Mouse (Mus musculus): ENCODE results near the gene Arhgap33. TPM values are rescaled to one million over a fixed set of nuclear protein-coding genes. Genes with fewer than 3 reads are reported as not detected.

The Arhgap33 gene
- polyA plus RNA-seq, 1 experiment from 2014 or later: 148 TPM

- H3K36me3 ChIP-seq (ENCODE audit: control insufficient read depth, insufficient read depth): peaks cover 4% of the 10 kb centered on the region
- H3K4me2 ChIP-seq (ENCODE audit: low read length): peak overlapping the region; percentile 71
- H3K4me3 ChIP-seq (replicated peaks; ENCODE audit: low read length): peak overlapping the region; percentile 86
- ATAC-seq: no peak
- 24% methylated on average over 6 of the region's 6 CpGs for WGBS
- H3K27me3 ChIP-seq (replicated peaks; ENCODE audit: control insufficient read depth, insufficient read depth, low read length): no peaks in the 10 kb centered on the region
- H3K27ac ChIP-seq (ENCODE audit: low read length): peak overlapping the region; percentile 92
- H3K9ac ChIP-seq (replicated peaks; ENCODE audit: low read depth, low read length): peak overlapping the region; percentile 83
- H3K4me1 ChIP-seq (replicated peaks; ENCODE audit: control insufficient read depth, insufficient read depth, low read length): peaks cover 21% of the 10 kb centered on the region
- no peaks in the 10 kb centered on the region for H3K9me3 ChIP-seq (ENCODE audit: control insufficient read depth, low read length)
Measured at GRCm38 (mm10) chr7:30563906-30564280, 29.0 kb upstream of the Arhgap33 start.

- H3K4me3 ChIP-seq (replicated peaks; ENCODE audit: low read length): peak within 1 kb of the TSS; percentile 86
- WGBS: under 1% methylated on average over 45 of the region's 45 CpGs
- peak; percentile 87 for ATAC-seq
- peaks cover 27% of the 10 kb centered on the region for H3K4me1 ChIP-seq (replicated peaks; ENCODE audit: control insufficient read depth, insufficient read depth, low read length)
- H3K36me3 ChIP-seq (ENCODE audit: control insufficient read depth, insufficient read depth): no peaks in the 10 kb centered on the region
- H3K9ac ChIP-seq (replicated peaks; ENCODE audit: low read depth, low read length): peak within 1 kb of the TSS; percentile 83
- H3K27ac ChIP-seq (ENCODE audit: low read length): peak within 1 kb of the TSS; percentile 92
- no peaks in the 10 kb centered on the region for H3K9me3 ChIP-seq (ENCODE audit: control insufficient read depth, low read length)
- H3K4me2 ChIP-seq (ENCODE audit: low read length): peak within 1 kb of the TSS; percentile 71
- H3K27me3 ChIP-seq (replicated peaks; ENCODE audit: control insufficient read depth, insufficient read depth, low read length): no peaks in the 10 kb centered on the region
Measured at GRCm38 (mm10) chr7:30563117-30563905, 28.5 kb upstream of the Arhgap33 start, which contains the start of the genes U2af1l4, Gm49396 and Psenen. TSS of gene U2af1l4 (plus strand) at chr7:30563301. TSS of gene Gm49396 (plus strand) at chr7:30563344. TSS of gene Psenen (minus strand) at chr7:30563627.

DNA sequence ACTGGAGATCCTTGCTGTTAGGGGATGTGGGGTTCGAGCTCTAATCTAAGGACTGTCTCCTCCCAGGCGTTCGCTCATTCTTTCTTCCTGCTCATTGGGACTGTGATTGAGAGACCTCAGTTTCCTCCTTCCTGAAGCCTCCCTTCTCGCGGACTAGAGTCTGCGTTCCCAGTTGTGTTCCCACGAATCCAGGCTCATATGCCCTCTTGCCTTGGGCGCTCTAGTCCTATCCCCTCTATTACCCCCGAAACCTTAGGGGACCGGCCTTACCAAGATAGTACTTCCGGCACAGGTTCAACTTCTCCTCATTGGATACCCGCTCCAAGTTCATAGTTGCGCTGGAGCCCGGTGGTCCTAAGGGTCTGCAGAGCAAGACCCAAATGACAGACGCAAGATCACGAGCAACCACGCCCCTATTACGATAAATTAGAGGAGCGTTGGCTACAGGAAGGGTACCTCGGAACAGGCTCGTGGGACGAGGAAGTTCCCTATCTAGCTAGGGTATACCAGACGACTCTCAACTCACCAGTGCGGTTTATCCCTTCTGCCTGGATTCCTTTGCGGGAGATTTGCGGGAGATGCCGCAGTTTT lies 27.8 kb upstream of the Arhgap33 start:
- peaks cover 33% of the 10 kb centered on the region for H3K4me1 ChIP-seq (replicated peaks; ENCODE audit: control insufficient read depth, insufficient read depth, low read length)
- H3K9ac ChIP-seq (replicated peaks; ENCODE audit: low read depth, low read length): peak overlapping the region; percentile 53
- no peak for ATAC-seq
- H3K4me2 ChIP-seq (ENCODE audit: low read length): peak overlapping the region; percentile 71
- H3K36me3 ChIP-seq (ENCODE audit: control insufficient read depth, insufficient read depth): 0 out of 2 replicates have a peak, but pooled peaks cover under 1% of the 10 kb centered on the region
- no peaks in the 10 kb centered on the region for H3K9me3 ChIP-seq (ENCODE audit: control insufficient read depth, low read length)
- 2% methylated on average over 27 of the region's 27 CpGs for WGBS
- H3K27ac ChIP-seq (ENCODE audit: low read length): peak overlapping the region; percentile 38
- no peaks in the 10 kb centered on the region for H3K27me3 ChIP-seq (replicated peaks; ENCODE audit: control insufficient read depth, insufficient read depth, low read length)
- H3K4me3 ChIP-seq (replicated peaks; ENCODE audit: low read length): peak overlapping the region; percentile 86

DNA sequence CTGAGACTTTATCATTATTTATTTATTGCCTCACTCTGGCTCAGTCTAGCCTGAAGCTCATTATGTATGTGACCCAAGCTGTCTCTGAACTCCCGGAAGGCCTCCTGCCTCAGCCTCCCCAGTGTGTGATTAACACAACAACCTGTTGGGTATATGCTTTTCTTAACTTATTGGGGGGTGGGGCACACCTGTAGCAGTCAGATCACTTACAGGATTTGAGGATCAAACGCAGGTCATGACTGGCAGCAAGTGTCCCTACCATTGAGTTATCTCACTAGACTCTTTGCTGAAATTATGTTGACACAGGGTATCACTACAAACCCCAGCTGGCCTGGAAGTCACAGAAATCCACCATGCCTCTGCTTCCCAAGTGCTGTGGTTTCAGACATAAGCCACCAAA lies 25.4 kb upstream of the Arhgap33 start:
- ATAC-seq: no peak
- H3K9ac ChIP-seq (replicated peaks; ENCODE audit: low read depth, low read length): no peak overlapping the region
- H3K9me3 ChIP-seq (ENCODE audit: control insufficient read depth, low read length): no peaks in the 10 kb centered on the region
- WGBS: 77% methylated on average over 2 of the region's 2 CpGs
- no peak overlapping the region; the same call in 1 of the 2 replicates for H3K4me3 ChIP-seq (replicated peaks; ENCODE audit: low read length)
- no peak overlapping the region for H3K27ac ChIP-seq (ENCODE audit: low read length)
- H3K27me3 ChIP-seq (replicated peaks; ENCODE audit: control insufficient read depth, insufficient read depth, low read length): no peaks in the 10 kb centered on the region
- H3K4me1 ChIP-seq (replicated peaks; ENCODE audit: control insufficient read depth, insufficient read depth, low read length): peaks cover 33% of the 10 kb centered on the region
- no peak overlapping the region for H3K4me2 ChIP-seq (ENCODE audit: low read length)
- 0 out of 2 replicates have a peak, but pooled peaks cover 15% of the 10 kb centered on the region for H3K36me3 ChIP-seq (ENCODE audit: control insufficient read depth, insufficient read depth)

DNA sequence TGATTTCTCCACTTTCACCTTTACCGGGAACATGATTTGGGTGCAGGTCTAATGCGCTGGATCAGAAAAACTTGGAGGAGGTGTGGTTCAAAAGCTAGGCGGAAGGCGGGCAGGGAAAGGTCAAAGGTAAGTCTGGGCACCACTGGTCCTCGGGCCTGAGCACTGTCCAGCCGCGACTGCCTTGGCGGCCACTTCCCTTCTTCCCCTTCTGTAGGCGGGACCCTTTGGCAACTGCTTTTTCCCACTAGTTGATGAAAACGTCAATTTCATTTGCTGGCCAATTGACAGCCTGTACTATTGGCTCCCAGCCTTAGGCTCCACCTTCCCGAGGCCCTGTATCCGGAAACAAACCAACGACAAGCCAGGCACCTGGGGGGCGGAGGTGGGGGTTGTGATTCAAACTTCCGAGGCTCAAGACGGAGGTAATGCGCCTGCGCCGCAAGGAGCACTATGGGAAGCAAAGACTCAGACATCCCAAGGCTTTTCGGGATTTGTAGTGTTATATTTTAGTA lies 24.6 kb upstream of the Arhgap33 start, which contains the start of gene Lin37:
Gene Lin37, minus strand, starts transcription at position 396 of the 512 bp plus-strand sequence.
- Histone ChIP-seq H3K4me2 (ENCODE audit: low read length) (peak within 1 kb of the TSS; percentile 82), H3K9ac (replicated peaks; ENCODE audit: low read depth, low read length) (peak within 1 kb of the TSS; percentile 67), H3K4me3 (replicated peaks; ENCODE audit: low read length) (peak within 1 kb of the TSS; percentile 60), H3K9me3 (ENCODE audit: control insufficient read depth, low read length) (no peaks in the 10 kb centered on the region), H3K4me1 (replicated peaks; ENCODE audit: control insufficient read depth, insufficient read depth, low read length) (peaks cover 32% of the 10 kb centered on the region), H3K27ac (ENCODE audit: low read length) (peak within 1 kb of the TSS; percentile 16; the same call in 1 of the 2 replicates), H3K27me3 (replicated peaks; ENCODE audit: control insufficient read depth, insufficient read depth, low read length) (no peaks in the 10 kb centered on the region), H3K36me3 (ENCODE audit: control insufficient read depth, insufficient read depth) (0 out of 2 replicates have a peak, but pooled peaks cover 15% of the 10 kb centered on the region)
- ATAC-seq: peak; percentile 89
- WGBS: under 1% methylated on average over 20 of the region's 20 CpGs

- H3K4me3 ChIP-seq (replicated peaks; ENCODE audit: low read length): peak overlapping the region; percentile 60
- H3K4me1 ChIP-seq (replicated peaks; ENCODE audit: control insufficient read depth, insufficient read depth, low read length): peaks cover 26% of the 10 kb centered on the region
- no peaks in the 10 kb centered on the region for H3K27me3 ChIP-seq (replicated peaks; ENCODE audit: control insufficient read depth, insufficient read depth, low read length)
- 12% methylated on average over 12 of the region's 12 CpGs for WGBS
- ATAC-seq: no peak
- no peaks in the 10 kb centered on the region for H3K9me3 ChIP-seq (ENCODE audit: control insufficient read depth, low read length)
- H3K36me3 ChIP-seq (ENCODE audit: control insufficient read depth, insufficient read depth): 0 out of 2 replicates have a peak, but pooled peaks cover 15% of the 10 kb centered on the region
- peak overlapping the region; percentile 82 for H3K4me2 ChIP-seq (ENCODE audit: low read length)
- peak overlapping the region; percentile 67 for H3K9ac ChIP-seq (replicated peaks; ENCODE audit: low read depth, low read length)
- H3K27ac ChIP-seq (ENCODE audit: low read length): 0 out of 2 replicates have a peak overlapping the region, but pooled peaks have one; percentile 16
Measured at GRCm38 (mm10) chr7:30558656-30559442, 24.0 kb upstream of the Arhgap33 start.

- ATAC-seq: no peak
- H3K4me2 ChIP-seq (ENCODE audit: low read length): no peak overlapping the region
- H3K27me3 ChIP-seq (replicated peaks; ENCODE audit: control insufficient read depth, insufficient read depth, low read length): no peaks in the 10 kb centered on the region
- H3K27ac ChIP-seq (ENCODE audit: low read length): no peak overlapping the region
- H3K9me3 ChIP-seq (ENCODE audit: control insufficient read depth, low read length): no peaks in the 10 kb centered on the region
- H3K4me3 ChIP-seq (replicated peaks; ENCODE audit: low read length): no peak overlapping the region
- peaks cover 31% of the 10 kb centered on the region for H3K4me1 ChIP-seq (replicated peaks; ENCODE audit: control insufficient read depth, insufficient read depth, low read length)
- WGBS: 89% methylated on average over 13 of the region's 13 CpGs
- no peak overlapping the region for H3K9ac ChIP-seq (replicated peaks; ENCODE audit: low read depth, low read length)
- H3K36me3 ChIP-seq (ENCODE audit: control insufficient read depth, insufficient read depth): 0 out of 2 replicates have a peak, but pooled peaks cover 15% of the 10 kb centered on the region
Measured at GRCm38 (mm10) chr7:30557901-30558514, 23.1 kb upstream of the Arhgap33 start.

DNA sequence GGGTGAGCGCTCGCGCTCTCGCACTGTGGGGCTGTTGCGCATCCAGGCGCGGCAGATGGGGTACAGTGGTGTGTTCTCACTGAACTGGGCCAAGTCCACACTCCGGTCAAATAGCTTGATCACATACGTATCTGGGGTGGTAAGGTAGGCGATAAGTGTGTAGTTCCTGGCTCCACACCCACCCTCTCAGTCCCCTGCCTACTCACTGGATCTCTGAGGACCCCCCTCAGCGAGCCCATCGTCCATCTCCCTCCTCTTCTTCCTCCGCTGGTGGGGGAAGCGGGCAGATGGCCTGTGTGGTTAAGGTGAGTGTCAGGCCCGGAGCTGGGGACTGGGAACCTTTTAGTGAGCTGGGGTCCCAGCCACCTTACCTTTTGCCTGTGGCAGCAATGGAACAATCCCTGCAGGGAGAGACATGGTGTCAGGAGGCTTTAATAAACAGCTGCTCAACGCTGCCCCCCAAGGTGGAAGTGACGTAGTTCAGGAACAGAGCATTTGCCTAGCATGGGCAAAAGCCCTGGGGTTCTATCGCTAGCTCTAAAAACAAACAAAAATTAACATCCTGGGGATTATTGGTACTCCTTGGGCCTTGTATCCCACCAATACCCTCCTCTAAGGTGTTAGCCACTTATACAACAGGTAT lies 22.2 kb upstream of the Arhgap33 start:
- Histone ChIP-seq H3K27me3 (replicated peaks; ENCODE audit: control insufficient read depth, insufficient read depth, low read length) (no peaks in the 10 kb centered on the region), H3K27ac (ENCODE audit: low read length) (no peak overlapping the region), H3K9me3 (ENCODE audit: control insufficient read depth, low read length) (no peaks in the 10 kb centered on the region), H3K4me1 (replicated peaks; ENCODE audit: control insufficient read depth, insufficient read depth, low read length) (peaks cover 32% of the 10 kb centered on the region), H3K9ac (replicated peaks; ENCODE audit: low read depth, low read length) (no peak overlapping the region), H3K36me3 (ENCODE audit: control insufficient read depth, insufficient read depth) (0 out of 2 replicates have a peak, but pooled peaks cover 15% of the 10 kb centered on the region), H3K4me2 (ENCODE audit: low read length) (no peak overlapping the region), H3K4me3 (replicated peaks; ENCODE audit: low read length) (no peak overlapping the region)
- no peak for ATAC-seq
- WGBS: 92% methylated on average over 18 of the region's 18 CpGs
